Mouse (Mus musculus) ES-Bruce4 (cell line): ENCODE results near the gene Pgpep1l. TPM values are rescaled to one million over a fixed set of nuclear protein-coding genes. Genes with fewer than 3 reads are reported as not detected.
A peak's percentile ranks its signal among the peaks of the same experiment; 100 is the strongest.

ENCODE experiments used
- H3K27ac ChIP-seq: 2 replicates; pipeline ENCODE4 v1.5.1; 2012; ENCODE audit warnings: low read length, inconsistent platforms; ENCODE audit not compliant: insufficient read depth
- H3K27me3 ChIP-seq: 2 replicates; pipeline ENCODE4 v1.6.1; 2012; ENCODE audit warnings: mild to moderate bottlenecking, low read length, inconsistent platforms; ENCODE audit not compliant: control insufficient read depth, poor library complexity, insufficient read depth, severe bottlenecking
- H3K36me3 ChIP-seq: 2 replicates; pipeline ENCODE4 v1.6.1; 2012; ENCODE audit warnings: inconsistent platforms, mild to moderate bottlenecking, low read length, moderate library complexity; ENCODE audit not compliant: control insufficient read depth, poor library complexity, insufficient read depth, severe bottlenecking
- H3K4me1 ChIP-seq: one replicate; pipeline ENCODE4 v1.8.1; 2011; ENCODE audit warnings: low read length; ENCODE audit not compliant: control insufficient read depth, insufficient read depth
- H3K4me3 ChIP-seq: 2 replicates; pipeline ENCODE4 v1.5.1; 2011; ENCODE audit warnings: low read depth, mild to moderate bottlenecking, low read length
- H3K9ac ChIP-seq: 2 replicates; pipeline ENCODE4 v1.6.1; 2012; ENCODE audit warnings: low read depth, mild to moderate bottlenecking, inconsistent platforms; ENCODE audit not compliant: poor library complexity, severe bottlenecking
- H3K9me3 ChIP-seq: replicated peaks from 2 replicates; pipeline ENCODE4 v1.6.1; 2012; ENCODE audit warnings: mild to moderate bottlenecking, low read length, inconsistent platforms; ENCODE audit not compliant: control insufficient read depth, poor library complexity, insufficient read depth, severe bottlenecking
- CTCF ChIP-seq: IDR thresholded peaks from one replicate; pipeline ENCODE4 v1.8.1; 2011; ENCODE audit warnings: low read depth, low read length
- EP300 ChIP-seq: IDR thresholded peaks from 2 replicates; pipeline ENCODE4 v1.6.1; 2011; ENCODE audit warnings: low read depth, low read length; ENCODE audit not compliant: insufficient read depth
- POLR2A ChIP-seq: IDR thresholded peaks from one replicate; pipeline ENCODE4 v1.8.1; 2011; ENCODE audit warnings: low read length; ENCODE audit not compliant: insufficient read depth
- polyA plus RNA-seq: library from polyadenylated mRNA; stranded (reverse); fragments of >200 nt; gene quantifications from 2 replicates; pipeline ENCODE4 v1.2.4, GENCODE M21; 2011; ENCODE audit warnings: low read depth; ENCODE audit not compliant: missing spikeins, insufficient read depth, insufficient read length

The Pgpep1l gene
- polyA plus RNA-seq, 1 experiment = 3.4 TPM

DNA sequence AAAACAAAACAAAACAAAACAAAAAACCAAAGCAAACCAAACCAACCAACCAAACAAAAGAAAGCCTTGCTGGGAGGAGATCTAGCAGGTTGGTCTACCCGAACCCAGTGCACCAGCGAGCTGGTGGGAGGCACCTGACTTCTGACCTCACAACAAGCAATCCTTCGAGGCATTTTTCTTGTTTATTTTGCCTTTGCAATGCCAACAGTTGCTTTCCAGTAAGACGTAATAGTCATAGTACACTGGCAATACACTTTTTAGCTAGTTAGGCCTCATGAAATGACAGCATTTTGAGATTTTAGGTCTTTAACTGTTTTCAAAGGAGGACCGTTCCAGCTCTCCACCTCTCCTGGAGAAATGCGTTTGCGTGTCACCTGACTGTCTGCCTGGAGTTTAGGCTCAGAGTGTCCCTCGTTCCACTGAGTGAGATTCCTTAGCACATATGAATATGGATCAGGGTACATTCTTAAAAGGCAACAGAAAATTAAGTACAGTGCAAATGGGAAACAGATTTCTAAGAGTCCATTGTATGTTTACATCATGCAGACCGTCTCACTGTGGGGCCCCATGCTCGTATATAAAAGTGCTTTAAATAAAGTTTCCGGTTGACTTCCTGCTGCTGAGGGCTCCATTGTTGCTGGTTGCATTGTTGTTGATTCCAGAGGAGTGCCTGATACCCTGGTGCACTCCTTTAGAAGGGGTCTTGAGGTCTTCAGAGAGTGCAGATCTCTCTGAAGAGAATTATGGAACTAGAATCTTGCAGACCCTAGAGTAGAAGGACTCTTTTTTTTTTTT lies 41.9 kb upstream of the Pgpep1l start:
- H3K9me3 ChIP-seq = no peaks in the 10 kb centered on the region

GRCm38 (mm10) chr7:68303685-68304084 lies 39.7 kb upstream of the Pgpep1l start:
- H3K27ac ChIP-seq = no peak overlapping the region
- H3K36me3 ChIP-seq = no peaks in the 10 kb centered on the region
- no peaks in the 10 kb centered on the region for H3K27me3 ChIP-seq
- no peak overlapping the region for H3K9ac ChIP-seq
- TF ChIP-seq POLR2A = no peak
- no peak for TF ChIP-seq CTCF
- no peak for TF ChIP-seq EP300
- no peak overlapping the region for H3K4me3 ChIP-seq
- H3K9me3 ChIP-seq = no peaks in the 10 kb centered on the region
- H3K4me1 ChIP-seq = no peaks in the 10 kb centered on the region

More for the DNA sequence above, 41.9 kb upstream of the Pgpep1l start:
- Histone ChIP-seq H3K9ac (no peak overlapping the region), H3K4me3 (no peak overlapping the region), H3K4me1 (no peaks in the 10 kb centered on the region), H3K36me3 (no peaks in the 10 kb centered on the region), H3K27ac (no peak overlapping the region), H3K27me3 (no peaks in the 10 kb centered on the region)
- TF ChIP-seq EP300 (no peak), POLR2A (no peak), CTCF (no peak)

- H3K9me3 ChIP-seq = no peaks in the 10 kb centered on the region
- H3K4me1 ChIP-seq = no peaks in the 10 kb centered on the region
- TF ChIP-seq POLR2A (no peak), CTCF (peak; percentile 92), EP300 (no peak)
- no peak overlapping the region for H3K9ac ChIP-seq
- H3K4me3 ChIP-seq = no peak overlapping the region
- H3K27me3 ChIP-seq = no peaks in the 10 kb centered on the region
- H3K36me3 ChIP-seq = no peaks in the 10 kb centered on the region
- no peak overlapping the region for H3K27ac ChIP-seq
These were observed 38.8 kb upstream of the Pgpep1l start for GRCm38 (mm10) chr7:68302586-68303433.

DNA sequence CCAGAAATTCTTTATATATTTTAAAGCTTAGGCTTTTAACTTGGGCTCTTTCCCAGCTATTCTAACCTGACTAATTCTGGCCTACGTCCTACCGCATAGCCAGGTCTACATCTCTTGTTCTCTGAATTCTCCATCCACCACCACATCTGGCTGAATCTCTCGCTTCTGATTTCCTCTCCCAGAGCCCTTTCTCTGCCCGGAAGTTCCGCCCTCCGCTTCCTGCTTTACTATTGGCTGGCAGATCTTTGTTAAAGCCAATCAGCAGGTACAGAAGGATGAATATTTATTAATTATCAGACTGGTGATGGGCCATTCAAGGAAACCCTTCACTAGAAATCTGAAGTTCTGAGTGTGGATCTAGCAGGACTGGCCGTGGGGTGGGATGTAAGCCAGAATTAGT lies 37.1 kb upstream of the Pgpep1l start:
- H3K27ac ChIP-seq = no peak overlapping the region
- H3K9ac ChIP-seq = peak overlapping the region; percentile 45; the same call in 1 of the 2 replicates
- peak overlapping the region; percentile 29; the same call in 1 of the 2 replicates for H3K4me3 ChIP-seq
- H3K36me3 ChIP-seq = no peaks in the 10 kb centered on the region
- no peaks in the 10 kb centered on the region for H3K4me1 ChIP-seq
- H3K9me3 ChIP-seq = no peaks in the 10 kb centered on the region
- H3K27me3 ChIP-seq = no peaks in the 10 kb centered on the region
- no peak for TF ChIP-seq POLR2A
- no peak for TF ChIP-seq CTCF

GRCm38 (mm10) chr7:68298381-68299076 lies 34.5 kb upstream of the Pgpep1l start:
- Histone ChIP-seq H3K4me3 (no peak overlapping the region), H3K4me1 (no peaks in the 10 kb centered on the region), H3K36me3 (no peaks in the 10 kb centered on the region), H3K27me3 (no peaks in the 10 kb centered on the region), H3K27ac (no peak overlapping the region), H3K9ac (no peak overlapping the region), H3K9me3 (no peaks in the 10 kb centered on the region)
- no peak for TF ChIP-seq EP300
- no peak for TF ChIP-seq POLR2A
- TF ChIP-seq CTCF = no peak
